Mouse (Mus musculus) fat pad, adult 2 months (tissue): ENCODE data around the gene Galp.
"Not testable (repeated sequence)": the region's sequence is repeated elsewhere in the genome, so short reads cannot be mapped to it uniquely, and the experiment has no call there.

Experiments
- DNase-seq: peaks from one replicate; pipeline ENCODE4 v3.0.0-alpha.2; 2011; ENCODE audit warnings: low read depth, low spot score; ENCODE audit errors: extremely low read depth

The Galp gene

GRCm38 (mm10) chr7:6174365-6174987 is 22.4 kb upstream of the Galp start:
- not testable (repeated sequence) for DNase-seq

- no peak for DNase-seq
Measured at GRCm38 (mm10) chr7:6179013-6179412, 17.9 kb upstream of the Galp start.

GRCm38 (mm10) chr7:6182882-6183281 is 14.0 kb upstream of the Galp start:
- DNase-seq: no peak

- DNase-seq: no peak
Measured at GRCm38 (mm10) chr7:6183802-6184201, 13.1 kb upstream of the Galp start.

- DNase-seq: no peak
Measured at GRCm38 (mm10) chr7:6184521-6184920, 12.4 kb upstream of the Galp start.

GRCm38 (mm10) chr7:6185391-6185790 is 11.5 kb upstream of the Galp start:
- DNase-seq: no peak

GRCm38 (mm10) chr7:6186176-6186575 is 10.7 kb upstream of the Galp start:
- DNase-seq: no peak

GRCm38 (mm10) chr7:6186756-6187155 is 10.1 kb upstream of the Galp start:
- no peak for DNase-seq

GRCm38 (mm10) chr7:6189542-6189941 is 7.3 kb upstream of the Galp start:
- DNase-seq: no peak

GRCm38 (mm10) chr7:6191376-6191775 is 5.5 kb upstream of the Galp start:
- DNase-seq: no peak

GRCm38 (mm10) chr7:6194129-6194528 is 2.8 kb upstream of the Galp start:
- DNase-seq: no peak

- no peak for DNase-seq
Measured at GRCm38 (mm10) chr7:6195777-6196176, 1.1 kb upstream of the Galp start.

- DNase-seq: no peak
Measured at GRCm38 (mm10) chr7:6204200-6204599, 7.3 kb downstream of the Galp start.

GRCm38 (mm10) chr7:6213144-6213543 is 16.3 kb downstream of the Galp start:
- DNase-seq: no peak

- DNase-seq: not testable (repeated sequence)
Measured at GRCm38 (mm10) chr7:6214691-6215090, 17.8 kb downstream of the Galp start.

- no peak for DNase-seq
Measured at GRCm38 (mm10) chr7:6220147-6220546, 23.3 kb downstream of the Galp start.

- no peak for DNase-seq
Measured at GRCm38 (mm10) chr7:6221978-6222377, 25.1 kb downstream of the Galp start, which contains the start of gene Zscan5b. Zscan5b (plus strand) TSS chr7:6222278.

- not testable (repeated sequence) for DNase-seq
Measured at GRCm38 (mm10) chr7:6228491-6228890, 31.6 kb downstream of the Galp start.

- no peak for DNase-seq
Measured at GRCm38 (mm10) chr7:6239787-6240186, 42.9 kb downstream of the Galp start.

GRCm38 (mm10) chr7:6240841-6241425 is 44.0 kb downstream of the Galp start:
- not testable (repeated sequence) for DNase-seq

GRCm38 (mm10) chr7:6244361-6245292 is 47.7 kb downstream of the Galp start:
- no peak for DNase-seq

GRCm38 (mm10) chr7:6252410-6252809 is 55.5 kb downstream of the Galp start, which contains the start of gene Epp13:
Epp13 (plus strand) TSS chr7:6252710.
- no peak for DNase-seq
